Mouse (Mus musculus): ENCODE data around the gene Tbc1d4.
"Not testable (repeated sequence)": the region's sequence is repeated elsewhere in the genome, so short reads cannot be mapped to it uniquely, and the experiment has no call there.

Gene Tbc1d4

DNA sequence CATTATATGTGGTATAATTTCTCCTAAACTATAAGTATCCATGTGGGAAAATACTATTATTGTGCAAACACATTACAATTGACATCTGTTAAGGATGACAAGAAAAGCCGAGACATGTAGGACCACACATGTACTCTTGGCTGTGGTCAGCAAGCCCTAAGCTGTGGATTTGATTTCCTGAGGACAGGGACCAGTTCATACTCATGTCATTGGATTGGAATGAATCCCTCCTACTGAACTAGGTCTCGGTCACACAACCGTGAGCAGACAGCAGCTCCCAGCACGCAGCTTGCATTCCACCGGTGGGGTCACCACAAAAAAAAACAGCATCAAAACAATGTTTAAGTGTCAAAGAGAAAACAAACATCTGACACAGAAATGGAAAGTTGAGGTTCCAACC is 15.0 kb downstream of the Tbc1d4 start:
- DNase-seq = no peak

GRCm38 (mm10) chr14:101593340-101593739 is 15.7 kb downstream of the Tbc1d4 start:
- DNase-seq = no peak

- no peak for DNase-seq
Observed at GRCm38 (mm10) chr14:101591101-101591500, 17.9 kb downstream of the Tbc1d4 start.

DNA sequence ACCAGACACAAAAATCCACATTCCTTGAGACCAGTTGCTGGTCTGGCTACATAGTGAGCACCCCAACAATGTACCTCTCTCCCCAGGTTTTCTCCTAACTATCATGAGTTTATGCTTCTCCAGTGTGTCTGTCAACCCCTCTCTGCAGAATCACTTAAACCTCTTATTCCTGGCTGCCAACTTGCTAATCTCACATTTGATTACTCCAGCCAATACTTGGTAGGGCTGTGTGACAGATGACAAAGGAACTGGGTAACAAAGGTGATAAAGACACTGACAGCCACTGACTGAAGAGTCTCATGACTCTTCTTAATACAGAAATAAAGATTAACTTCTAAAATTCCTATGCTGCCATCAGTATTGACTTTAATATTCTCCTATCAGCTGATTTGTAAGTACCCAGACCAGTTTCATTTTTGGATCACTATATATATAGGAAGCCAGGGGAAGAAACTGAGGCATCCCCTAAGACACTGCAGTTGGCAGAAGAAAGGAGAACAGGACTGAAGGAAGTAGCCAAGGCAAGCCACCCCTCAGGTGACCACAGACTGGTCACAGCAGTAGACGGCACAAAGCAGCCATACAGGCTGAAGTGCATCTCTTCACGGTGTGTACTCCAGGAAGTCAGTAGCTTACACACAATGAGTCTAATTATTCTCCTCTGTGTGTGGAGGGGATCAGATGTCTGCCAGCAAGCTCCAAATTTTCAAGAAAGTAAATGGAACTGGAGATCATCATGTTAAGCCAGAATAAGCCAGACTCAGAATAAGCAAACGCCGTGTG is 20.6 kb downstream of the Tbc1d4 start:
- not testable (repeated sequence) for DNase-seq

DNA sequence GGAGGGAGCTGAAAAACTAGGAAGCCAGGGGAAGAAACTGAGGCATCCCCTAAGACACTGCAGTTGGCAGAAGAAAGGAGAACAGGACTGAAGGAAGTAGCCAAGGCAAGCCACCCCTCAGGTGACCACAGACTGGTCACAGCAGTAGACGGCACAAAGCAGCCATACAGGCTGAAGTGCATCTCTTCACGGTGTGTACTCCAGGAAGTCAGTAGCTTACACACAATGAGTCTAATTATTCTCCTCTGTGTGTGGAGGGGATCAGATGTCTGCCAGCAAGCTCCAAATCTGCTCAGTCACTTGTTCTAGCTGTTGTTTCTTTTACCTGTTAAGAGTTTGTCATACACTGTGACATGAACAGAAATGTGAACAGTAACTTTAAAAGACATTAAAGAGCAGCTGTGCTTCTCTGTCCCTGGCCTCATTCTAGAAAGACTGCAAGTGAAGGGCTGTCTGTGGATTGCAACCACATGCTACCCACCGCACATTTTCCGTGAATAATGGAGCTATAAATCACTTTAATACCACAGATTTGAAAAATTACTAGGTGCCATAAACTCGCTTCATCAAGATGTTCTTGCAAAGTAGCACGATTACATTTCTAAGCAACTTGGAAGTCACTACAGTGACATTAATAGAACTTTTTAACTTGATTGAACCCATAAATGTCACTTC is 21.5 kb downstream of the Tbc1d4 start:
- DNase-seq = not testable (repeated sequence)

DNA sequence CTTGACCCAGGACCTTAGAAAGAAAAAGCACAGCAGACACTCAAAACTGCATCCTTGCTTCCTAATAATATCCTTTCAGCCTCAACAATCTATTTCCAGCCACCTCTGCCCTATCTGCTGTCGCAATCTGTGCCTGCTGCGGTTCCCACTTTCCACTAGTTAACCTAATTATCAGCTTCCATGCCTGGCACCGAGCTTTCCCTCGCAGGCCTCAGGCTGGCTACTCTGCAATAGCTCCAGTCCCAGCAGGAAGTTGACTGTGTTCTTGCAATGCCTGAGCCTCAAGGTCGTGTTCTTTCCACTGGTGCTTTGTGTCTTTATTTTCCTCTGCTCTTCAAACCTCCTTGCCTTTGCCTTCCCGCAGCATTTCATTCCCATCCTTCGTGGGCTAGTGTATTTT is 22.9 kb downstream of the Tbc1d4 start:
- DNase-seq = peak; percentile 49

DNA sequence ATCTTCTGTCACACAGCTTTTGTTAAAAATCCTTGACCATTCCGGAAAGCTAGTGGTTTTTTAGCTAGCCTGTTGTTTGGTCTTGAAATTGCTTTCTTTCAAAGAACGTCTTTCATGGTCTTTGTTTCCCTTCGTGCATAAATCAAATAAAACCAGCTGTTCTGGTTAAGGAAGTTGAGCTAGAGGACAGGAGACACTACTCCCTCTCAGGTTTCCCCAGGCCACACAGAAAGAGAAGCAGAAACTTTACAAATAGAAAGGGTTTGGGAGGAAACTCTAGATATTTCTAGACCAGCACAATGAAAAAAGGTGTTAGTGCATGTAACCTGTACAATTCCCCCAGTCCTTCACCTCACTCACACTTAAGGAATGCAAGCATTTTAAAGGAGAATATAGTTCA is 33.3 kb downstream of the Tbc1d4 start:
- DNase-seq = no peak

- DNase-seq = no peak
Observed at GRCm38 (mm10) chr14:101574536-101574935, 34.5 kb downstream of the Tbc1d4 start.

GRCm38 (mm10) chr14:101573107-101573614 is 35.8 kb downstream of the Tbc1d4 start:
- DNase-seq = peak; percentile 20

DNA sequence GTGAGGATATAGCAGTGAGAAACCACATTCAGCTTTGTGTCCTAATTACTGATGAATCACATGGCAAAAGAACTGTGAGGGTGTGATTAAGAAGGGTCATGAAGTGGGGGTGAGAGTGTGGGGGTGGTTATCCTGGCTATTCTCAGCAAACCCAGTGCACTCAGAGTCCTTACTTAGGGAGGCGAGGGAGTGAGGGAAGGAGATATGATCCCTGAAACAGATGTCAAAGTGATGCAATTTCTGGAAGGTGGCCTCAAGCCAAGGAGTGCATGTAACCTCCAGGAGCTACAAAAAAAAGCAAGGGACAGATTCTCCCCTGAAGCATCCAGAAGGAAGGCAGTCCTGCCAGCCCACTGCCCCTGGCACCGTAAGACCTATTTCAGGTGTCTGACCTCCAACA is 40.2 kb downstream of the Tbc1d4 start:
- no peak for DNase-seq

DNA sequence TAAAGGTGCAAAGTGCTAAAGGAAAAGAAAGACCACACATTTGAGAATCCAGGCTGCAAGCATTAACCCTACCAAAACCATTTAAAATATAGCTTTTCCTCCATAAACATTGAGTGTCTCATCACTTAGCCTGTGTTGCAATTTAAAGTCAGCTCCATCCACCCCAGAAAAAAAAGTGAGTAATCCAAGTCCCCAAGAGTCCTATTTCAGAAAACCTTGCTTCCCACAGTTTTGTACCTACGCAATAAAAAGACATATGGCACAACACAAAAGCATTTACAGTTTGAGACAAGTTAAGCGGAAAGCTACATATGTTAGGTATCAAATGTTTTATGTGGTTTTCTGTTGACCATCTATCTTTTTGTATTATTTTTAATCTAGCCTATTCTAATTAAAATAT is 42.3 kb downstream of the Tbc1d4 start:
- DNase-seq = no peak

DNA sequence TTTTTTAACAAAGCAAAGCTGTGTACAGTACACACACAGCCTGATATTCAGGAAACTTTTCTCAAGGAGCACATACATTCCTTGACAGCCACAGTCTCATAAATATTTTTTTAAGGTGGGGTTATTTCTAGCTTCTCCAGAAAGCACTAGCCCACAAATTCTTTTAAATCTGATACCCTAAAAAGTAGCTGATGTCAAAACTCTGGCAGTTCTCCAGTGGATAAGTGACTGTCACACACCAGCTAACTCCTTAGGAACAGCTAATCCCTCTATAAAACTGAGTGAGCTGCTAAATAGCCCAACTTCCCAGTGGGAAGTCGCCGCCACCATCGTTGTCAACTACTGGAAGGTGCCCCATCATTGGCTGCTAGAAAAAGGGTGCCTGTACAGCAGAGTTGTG is 43.3 kb downstream of the Tbc1d4 start:
- no peak for DNase-seq

DNA sequence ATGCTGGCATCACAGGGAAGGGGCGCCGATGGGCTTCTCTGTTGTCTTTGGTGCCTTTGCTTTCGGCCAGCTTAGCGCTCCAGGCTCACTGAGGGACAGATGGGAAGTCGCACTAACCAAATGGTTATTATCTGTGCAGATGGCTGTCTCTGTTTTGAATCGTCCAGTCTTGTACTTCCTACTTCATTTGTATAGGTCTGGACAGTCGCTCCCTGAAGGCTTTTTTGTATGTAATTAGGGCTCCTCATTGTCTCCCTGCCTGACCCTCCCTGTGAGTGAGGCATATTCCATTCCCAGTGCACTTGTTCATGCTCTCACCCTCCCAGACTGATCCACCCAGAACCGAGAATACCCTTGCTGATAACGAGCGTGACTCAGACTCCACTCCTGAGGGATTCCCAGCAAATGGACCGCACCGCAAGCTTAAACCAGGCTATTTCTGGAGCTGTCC is 47.7 kb downstream of the Tbc1d4 start:
- no peak for DNase-seq

GRCm38 (mm10) chr14:101559446-101559845 is 49.5 kb downstream of the Tbc1d4 start:
- DNase-seq = no peak

- no peak for DNase-seq
Observed at GRCm38 (mm10) chr14:101548885-101549573, 60.0 kb downstream of the Tbc1d4 start.

GRCm38 (mm10) chr14:101541863-101542262 is 67.1 kb downstream of the Tbc1d4 start:
- DNase-seq = no peak

- DNase-seq = no peak
Observed at GRCm38 (mm10) chr14:101541141-101541540, 67.8 kb downstream of the Tbc1d4 start.

GRCm38 (mm10) chr14:101540466-101540865 is 68.5 kb downstream of the Tbc1d4 start:
- DNase-seq = no peak

DNA sequence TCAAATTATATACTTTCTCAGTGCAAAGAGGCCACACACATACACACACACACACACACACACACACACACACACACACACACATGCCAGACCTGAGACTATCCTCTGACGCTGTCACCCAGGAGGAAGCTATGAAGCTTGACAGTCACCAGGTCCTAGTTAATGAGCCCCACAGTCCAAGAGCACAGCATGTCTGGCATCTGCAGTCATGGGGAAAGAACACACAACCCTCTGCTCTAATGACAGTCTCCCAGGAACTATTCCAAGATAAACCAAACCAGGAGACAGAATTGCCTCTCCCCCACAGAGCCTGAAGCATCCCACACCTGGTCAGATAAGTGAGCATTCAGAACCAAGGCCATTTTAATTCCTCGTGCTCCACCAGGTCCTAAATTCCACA is 71.1 kb downstream of the Tbc1d4 start:
- peak; percentile 12 for DNase-seq

GRCm38 (mm10) chr14:101537413-101537812 is 71.6 kb downstream of the Tbc1d4 start:
- DNase-seq = no peak

- DNase-seq = no peak
Observed at GRCm38 (mm10) chr14:101532090-101532695, 76.8 kb downstream of the Tbc1d4 start.

- DNase-seq = no peak
Observed at GRCm38 (mm10) chr14:101530455-101530854, 78.5 kb downstream of the Tbc1d4 start.

DNA sequence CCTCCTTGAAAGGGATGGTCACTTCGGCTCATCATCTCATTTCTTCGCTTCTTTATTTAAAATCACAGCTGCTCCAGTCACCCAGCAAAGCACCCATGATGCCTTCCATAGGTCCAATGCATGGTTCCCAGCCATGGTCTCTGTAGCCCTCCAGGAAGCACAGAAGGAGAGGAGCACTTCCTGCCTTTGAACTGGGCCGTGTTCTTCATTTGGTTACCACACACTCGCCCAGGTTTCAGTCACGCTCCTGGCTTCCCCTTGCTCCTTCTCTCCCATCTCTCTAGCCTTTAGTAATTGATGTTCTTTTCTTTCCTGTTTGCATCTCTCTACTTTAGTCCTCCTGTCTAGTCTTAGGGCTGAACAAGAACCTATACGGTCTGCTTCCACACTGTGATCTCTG is 79.8 kb downstream of the Tbc1d4 start:
- DNase-seq = no peak
